Mouse (Mus musculus): ENCODE measurements around the gene Adamtsl1.

- TF ChIP-seq CTCF (IDR thresholded peaks at IDR 0.05; ENCODE audit: control insufficient read depth, insufficient read depth, low read length) (no peak), POLR2A (IDR thresholded peaks at IDR 0.05; ENCODE audit: borderline replicate concordance, control insufficient read depth, low read depth, low read length) (no peak)
These were observed 387.3 kb downstream of the Adamtsl1 start for GRCm38 (mm10) chr4:85901316-85901715.

Data from bone marrow, adult 2 months (tissue).